In the genomic region with DNA sequence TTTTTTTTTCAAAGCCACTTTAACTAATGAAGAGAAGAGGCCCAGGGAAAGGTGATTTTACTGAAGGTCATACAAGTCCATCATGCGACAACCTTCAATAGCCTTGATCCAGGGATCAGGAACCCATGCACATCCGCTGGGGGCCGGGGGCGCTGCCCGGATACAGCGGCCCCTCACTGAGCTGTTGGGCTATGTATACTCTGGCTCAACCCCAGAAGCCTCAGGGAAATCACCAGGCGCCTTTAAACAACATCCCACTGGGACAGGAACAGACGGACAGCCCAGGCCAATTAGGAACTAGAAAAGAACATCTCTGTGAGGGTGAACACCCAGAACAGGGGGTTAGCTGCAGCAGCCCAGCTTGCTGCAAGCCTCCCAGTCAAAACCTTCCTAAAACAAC, we compare ENCODE assay signal across 14 mouse cellular contexts. TPM values are rescaled to one million over a fixed set of nuclear protein-coding genes. Genes with fewer than 3 reads are reported as not detected.
A peak's percentile ranks its signal among the peaks of the same experiment; 100 is the strongest.
DNase-seq lines count a peak whose midpoint lies in the region; ATAC-seq and TF ChIP-seq lines count a peak whose summit lies in the region.
"Had no signal": no experiment of that assay in that cellular context is flagged by ENCODE, and none has a peak within 500 bp of the region (broad histone marks: within the 10 kb centered on the region; RNA-seq: fewer than 3 reads in every experiment).

A gene (plus strand): TSS at position 301 of the 400 bp plus-strand sequence.

- 0 out of 2 replicates have a peak, but pooled peaks have one; percentile 27 for TF ChIP-seq POLR2A in olfactory bulb, adult 2 months (IDR thresholded peaks at IDR 0.05; ENCODE audit: insufficient read depth, low read depth, low read length)

- ATAC-seq in forebrain, embryonic 14.5 days = no peak
- no peak for ATAC-seq in forebrain, embryonic 12.5 days (ENCODE audit: low FRiP score)
- ATAC-seq: Patski had no signal

- H3K27me3 ChIP-seq in forebrain, embryonic 14.5 days (replicated peaks; ENCODE audit: control insufficient read depth, insufficient read depth, low read length) = no peaks in the 10 kb centered on the region
- no peaks in the 10 kb centered on the region; the same call in 1 of the 2 replicates for H3K27me3 ChIP-seq in forebrain, embryonic 12.5 days
- H3K27me3 ChIP-seq: heart, embryonic 12.5 days had no signal

- no peak within 1 kb of the TSS for H3K9ac ChIP-seq in forebrain, embryonic 14.5 days (ENCODE audit: low read length)
- no peak within 1 kb of the TSS for H3K9ac ChIP-seq in forebrain, embryonic 12.5 days
- H3K9ac ChIP-seq: heart, embryonic 12.5 days had no signal

- H3K4me3 ChIP-seq in forebrain, embryonic 14.5 days (ENCODE audit: low read depth, low read length) = no peak within 1 kb of the TSS
- H3K4me3 ChIP-seq in forebrain, embryonic 12.5 days (replicated peaks) = no peak within 1 kb of the TSS
- H3K4me3 ChIP-seq in olfactory bulb, adult 2 months (ENCODE audit: insufficient read depth, low read depth, low read length) = no peak within 1 kb of the TSS; the same call in 1 of the 2 replicates
- H3K4me3 ChIP-seq: heart, embryonic 12.5 days had no signal

- 61% methylated on average over 8 of the region's 8 CpGs for WGBS in forebrain, embryonic 14.5 days
- WGBS in forebrain, embryonic 12.5 days = 64% methylated on average over 8 of the region's 8 CpGs
- WGBS in olfactory bulb, adult 2 months = 65% methylated on average over 8 of the region's 8 CpGs

- peak; percentile 1 for DNase-seq in forebrain, embryonic 14.5 days (ENCODE audit: low spot score)
- DNase-seq in layer of hippocampus, adult 8-10 months (ENCODE audit: low spot score in 2 of 2) = no peak
- no peak for DNase-seq in layer of hippocampus, postnatal 36 days
- peak; percentile 30 for DNase-seq in thymus, postnatal 4 days
- DNase-seq in thymus, postnatal 25 days = no peak
- no peak for DNase-seq in cerebellum, postnatal 25 days
- DNase-seq: kidney, adult 11 months; right cerebral cortex, postnatal 14 days had no signal

- H3K4me1 ChIP-seq in forebrain, embryonic 14.5 days (ENCODE audit: control insufficient read depth, insufficient read depth, low read length) = no peaks in the 10 kb centered on the region
- peaks cover 12% of the 10 kb centered on the region for H3K4me1 ChIP-seq in forebrain, embryonic 12.5 days
- H3K4me1 ChIP-seq in olfactory bulb, adult 2 months (ENCODE audit: control insufficient read depth, insufficient read depth, low read length) = peaks cover 16% of the 10 kb centered on the region

- H3K27ac ChIP-seq in forebrain, embryonic 14.5 days (ENCODE audit: low read depth, low read length) = no peak within 1 kb of the TSS
- no peak within 1 kb of the TSS for H3K27ac ChIP-seq in forebrain, embryonic 12.5 days
- H3K27ac ChIP-seq in olfactory bulb, adult 2 months (ENCODE audit: insufficient read depth, low read depth, low read length) = no peak within 1 kb of the TSS
- H3K27ac ChIP-seq: stomach, postnatal 0 days had no signal

- H3K36me3 ChIP-seq in forebrain, embryonic 14.5 days (ENCODE audit: control insufficient read depth, insufficient read depth, low read length) = no peaks in the 10 kb centered on the region
- H3K36me3 ChIP-seq in forebrain, embryonic 12.5 days (replicated peaks) = no peaks in the 10 kb centered on the region
- H3K36me3 ChIP-seq: heart, embryonic 12.5 days had no signal

- TF ChIP-seq CTCF in olfactory bulb, adult 2 months (IDR thresholded peaks at IDR 0.05; ENCODE audit: insufficient read depth, low read depth, low read length) = no peak

- H3K9me3 ChIP-seq in forebrain, embryonic 14.5 days (replicated peaks; ENCODE audit: control insufficient read depth, low read length) = no peaks in the 10 kb centered on the region
- H3K9me3 ChIP-seq in forebrain, embryonic 12.5 days = no peaks in the 10 kb centered on the region
- H3K9me3 ChIP-seq: heart, embryonic 12.5 days had no signal

- no peak within 1 kb of the TSS for H3K4me2 ChIP-seq in forebrain, embryonic 14.5 days (ENCODE audit: low read length)
- no peak within 1 kb of the TSS for H3K4me2 ChIP-seq in forebrain, embryonic 12.5 days
- H3K4me2 ChIP-seq: heart, embryonic 12.5 days had no signal

RNA-seq across cellular contexts. Expression of the gene that starts here (rescaled TPM):
- 4.8 and 6.9 TPM in 2 replicates for polyA plus RNA-seq in forebrain, embryonic 14.5 days (2014; fragmentation: Nextera tagmentation; extraction: Ambion mirVana)
- 0.28 and 0.40 TPM in 2 replicates for polyA plus RNA-seq in forebrain, embryonic 12.5 days (2016; fragmentation: Nextera tagmentation; extraction: Ambion mirVana)
- total RNA-seq in layer of hippocampus, adult 8-10 months (2022) = 10 to 100 TPM; 10.6 to 12.2 (median 11.5) TPM
- 1 to 10 TPM; 8.6 TPM for total RNA-seq in layer of hippocampus, postnatal 36 days (2021)
- not detected in 2 replicates for polyA plus RNA-seq in olfactory bulb, adult 2 months (2012; ENCODE audit: insufficient read depth, insufficient read length, low replicate concordance, missing spikeins)
- total RNA-seq: liver, adult 2 months had no signal
- polyA plus RNA-seq: heart, embryonic 12.5 days; Patski had no signal

Comparison
In these comparisons a context has a peak if more than half of its experiments do, and no peak if none do; other contexts are left out.
1. DNase-seq: peak in forebrain, embryonic 14.5 days (single experiment) and thymus, postnatal 4 days (single experiment); none in layer of hippocampus, adult 8-10 months (0 of 2), layer of hippocampus, postnatal 36 days (0 of 2), thymus, postnatal 25 days (single experiment) and cerebellum, postnatal 25 days (0 of 2).